Mouse (Mus musculus) myocyte (in vitro differentiated cells): ENCODE measurements at regions not wholly inside any gene's neighbourhood (a gene's known extent, or its start where the extent isn't known, plus 50 kb on each side); places are given as distances from the start of the nearest gene placed in this dataset.

Source experiments
- E2F4 ChIP-seq: IDR thresholded peaks from one replicate; pipeline ENCODE4 v1.6.1; 2011; ENCODE audit warnings: mild to moderate bottlenecking, control low read depth, moderate library complexity; ENCODE audit not compliant: insufficient read depth
- POLR2A ChIP-seq: IDR thresholded peaks from one replicate; pipeline ENCODE4 v1.6.1; 2011; ENCODE audit warnings: low read depth, mild to moderate bottlenecking, control low read depth, moderate library complexity; ENCODE audit not compliant: insufficient read length
- SRF ChIP-seq: IDR thresholded peaks from one replicate; pipeline ENCODE4 v1.6.1; 2011; ENCODE audit warnings: low read depth; ENCODE audit not compliant: control insufficient read depth, insufficient read length
- TCF12 ChIP-seq: IDR thresholded peaks from one replicate; pipeline ENCODE4 v1.6.1; 2011; ENCODE audit warnings: mild to moderate bottlenecking, control low read depth; ENCODE audit not compliant: poor library complexity, insufficient read depth, severe bottlenecking

GRCm38 (mm10) chr1:186454393-186455085 is 251.2 kb downstream of the Tgfb2 start:
- TF ChIP-seq POLR2A (no peak), E2F4 (no peak), TCF12 (no peak), SRF (no peak)
